Mouse (Mus musculus) thymus, postnatal 4 days (tissue): Measurements from ENCODE around the gene Gm9887.
"Not testable (repeated sequence)": the region's sequence is repeated elsewhere in the genome, so short reads cannot be mapped to it uniquely, and the experiment has no call there.

Experiments
- DNase-seq: peaks from one replicate; pipeline ENCODE4 v3.0.0; 2021

Gm9887 gene

DNA sequence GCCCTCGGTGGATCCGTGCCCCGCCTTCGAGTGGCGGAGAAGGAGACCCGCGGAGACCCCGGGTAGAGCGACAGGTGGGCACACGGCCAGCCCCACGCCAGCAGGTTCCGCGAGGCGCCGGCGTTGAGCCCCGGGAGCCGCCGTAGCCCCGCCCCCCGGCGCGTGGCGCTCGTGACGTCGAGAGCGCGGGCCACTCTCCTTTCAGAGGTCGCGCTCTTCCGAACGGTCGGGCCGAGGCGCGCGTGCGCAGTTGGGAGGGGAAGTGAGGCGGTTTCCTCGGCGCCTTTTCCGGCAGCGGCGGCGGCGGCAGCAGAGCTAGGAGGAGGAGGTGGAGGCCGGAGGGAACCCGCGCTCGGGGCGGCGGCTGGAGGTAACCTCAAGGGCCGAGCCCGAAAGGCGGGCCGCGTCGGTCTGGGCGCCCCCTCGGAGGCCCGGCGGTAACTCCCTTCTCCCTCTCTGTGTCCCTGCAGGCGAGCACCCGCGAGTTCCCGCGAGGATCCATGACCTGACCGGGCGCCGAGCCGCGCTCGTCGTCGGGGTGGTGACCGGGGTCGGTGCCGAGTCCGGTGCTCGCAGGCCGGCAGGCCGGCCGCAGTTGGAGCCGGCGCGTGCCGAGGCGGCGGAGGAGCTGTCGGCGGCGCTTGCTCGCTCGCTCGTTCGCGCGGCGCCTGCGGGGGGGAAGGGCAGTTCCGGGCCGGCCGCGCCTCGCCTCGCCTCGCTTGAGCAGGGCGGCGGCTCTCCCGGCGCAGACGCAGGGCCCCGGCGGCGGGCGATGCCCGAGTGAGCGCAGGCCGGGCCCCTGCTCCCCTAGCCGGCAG, at the start of gene Gm9887, which contains the start of gene Arf6:
TSS of gene Gm9887 (minus strand) at position 605 of the 818 bp plus-strand sequence.
TSS of gene Arf6 (plus strand) at position 297 of the 818 bp plus-strand sequence.
- peak; percentile 100 for DNase-seq

DNA sequence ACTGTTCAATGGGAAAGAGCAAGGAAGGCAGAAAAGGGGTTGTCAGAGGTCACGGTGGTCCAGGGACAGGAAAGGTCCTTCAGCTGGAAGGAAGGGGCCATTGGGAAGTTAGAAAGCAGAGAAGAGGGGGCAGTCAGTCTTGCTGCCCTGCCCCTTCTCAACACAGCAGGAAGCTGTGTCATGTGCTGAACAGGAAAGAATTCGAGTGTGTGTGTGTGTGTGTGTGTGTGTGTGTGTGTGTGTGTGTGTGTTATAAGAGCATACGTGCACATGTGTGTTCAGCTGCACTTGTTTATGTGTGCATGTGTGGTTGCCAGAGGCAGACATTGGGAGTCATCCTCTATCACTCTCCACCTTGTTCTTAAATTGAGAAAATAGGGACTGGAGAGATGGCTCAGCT, 48.5 kb upstream of the Gm9887 start:
- DNase-seq = no peak

DNA sequence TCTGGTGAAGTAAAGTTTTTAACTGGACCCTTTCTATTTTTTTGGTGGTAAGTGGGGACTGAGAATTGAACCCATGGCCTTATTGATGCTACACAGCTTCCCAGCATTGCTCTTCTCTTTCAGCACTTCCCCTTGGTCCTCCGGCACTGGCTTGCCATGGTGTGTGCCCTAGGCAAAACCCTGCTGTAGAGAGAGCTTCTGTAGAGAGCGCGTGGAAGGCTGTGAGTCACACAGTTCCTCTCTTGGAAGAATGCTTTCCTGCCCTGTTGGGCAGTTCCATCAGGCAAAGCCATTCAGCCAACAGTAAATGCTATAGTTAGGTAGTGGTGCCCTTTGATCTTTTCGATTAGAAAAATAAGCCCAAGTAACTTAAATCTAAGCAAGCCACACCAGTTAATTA, 47.3 kb upstream of the Gm9887 start:
- no peak for DNase-seq

DNA sequence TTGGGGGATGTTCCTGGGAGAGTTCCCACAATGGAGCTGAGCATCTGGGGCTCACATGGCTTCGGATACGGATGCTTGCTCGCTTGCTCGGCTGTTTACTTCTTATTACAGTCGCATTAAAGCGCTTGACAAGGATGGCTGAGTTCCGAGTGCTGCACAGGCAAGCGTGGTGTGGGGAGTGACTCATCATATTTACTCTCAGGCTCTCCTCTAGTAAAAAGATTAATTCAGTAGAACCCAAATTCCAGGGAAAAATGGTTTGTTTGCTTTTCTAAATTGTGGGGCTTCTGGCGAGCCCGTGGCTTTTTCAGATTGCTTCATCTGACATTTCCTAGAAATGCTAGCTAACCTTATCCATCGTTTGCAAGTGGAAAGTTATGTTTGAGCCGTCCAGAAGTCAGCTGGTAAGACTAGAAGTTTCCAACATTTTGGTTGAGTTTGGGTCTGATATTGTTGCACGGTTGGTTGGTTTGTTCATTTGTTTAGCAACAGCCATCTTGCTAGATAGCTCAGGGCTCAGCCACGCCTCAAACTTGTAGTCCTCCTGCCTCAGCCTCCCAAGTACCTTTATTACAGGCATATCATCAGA, 46.9 kb upstream of the Gm9887 start:
- no peak for DNase-seq

DNA sequence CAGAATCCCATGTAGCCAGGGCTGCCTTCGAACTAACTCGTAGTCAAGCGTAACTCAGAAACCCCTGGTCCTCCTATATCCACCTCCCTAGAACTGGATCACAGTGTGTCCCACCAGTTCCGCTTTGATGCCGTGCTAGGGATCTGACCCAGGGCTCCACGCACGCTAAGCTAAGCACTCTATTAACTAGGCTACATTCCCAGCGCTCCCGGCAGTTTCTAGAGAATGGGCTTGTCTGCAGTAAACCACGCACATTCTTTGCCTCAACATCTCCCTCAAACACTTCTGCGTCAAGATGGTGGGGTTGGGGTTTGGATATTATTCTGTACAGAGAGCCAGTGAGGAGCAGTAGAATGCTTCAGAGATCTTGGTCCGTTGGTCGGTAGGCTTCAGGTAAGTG, 46.3 kb upstream of the Gm9887 start:
- DNase-seq = no peak

DNA sequence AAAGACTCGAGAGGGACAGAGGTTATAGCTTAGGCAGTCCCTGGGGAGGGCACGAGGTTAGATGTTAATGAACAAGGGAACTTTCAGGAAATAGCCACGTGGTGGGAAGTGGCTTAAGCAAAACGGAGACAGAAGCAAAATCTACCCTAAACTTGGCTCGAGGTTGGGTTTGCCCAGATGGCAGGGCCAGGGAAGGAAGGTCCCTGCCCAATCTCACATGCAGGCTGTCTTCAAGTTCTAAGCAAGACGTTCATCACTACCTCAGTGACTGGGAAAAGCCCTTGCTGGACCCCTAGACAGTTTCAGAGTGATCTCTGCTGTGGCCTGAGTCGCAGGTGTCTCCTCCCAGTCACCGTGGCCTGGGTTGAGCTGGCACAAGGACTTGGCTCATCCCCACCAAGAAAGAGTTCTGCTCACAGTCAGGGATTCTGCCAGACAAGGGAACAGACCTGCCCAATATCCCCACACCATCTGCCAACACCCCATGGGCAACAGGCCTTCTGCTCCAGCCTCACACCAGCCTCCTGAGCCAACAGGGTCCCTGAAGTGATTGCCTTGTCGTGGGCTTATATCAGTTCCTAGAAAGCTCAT, 45.5 kb upstream of the Gm9887 start:
- DNase-seq = no peak

DNA sequence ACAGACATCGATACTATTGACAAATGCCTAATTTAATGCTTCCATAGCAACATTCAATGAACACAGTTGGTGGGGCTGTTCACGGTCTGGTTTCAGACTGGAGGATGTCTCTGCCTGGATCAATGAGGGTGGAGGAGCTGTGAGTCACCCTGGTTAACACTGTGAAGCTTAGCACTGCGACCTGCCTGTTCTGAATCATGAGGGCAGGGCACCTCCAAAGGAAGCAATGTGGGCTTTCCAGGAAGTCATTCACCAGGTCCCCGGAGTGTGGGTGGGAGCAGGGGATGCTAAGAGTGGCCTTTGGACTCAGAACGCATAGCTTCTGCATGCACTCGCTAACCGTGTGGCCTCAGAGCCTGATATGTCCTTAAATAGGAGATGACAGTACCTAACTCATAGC, 44.5 kb upstream of the Gm9887 start:
- DNase-seq = no peak

DNA sequence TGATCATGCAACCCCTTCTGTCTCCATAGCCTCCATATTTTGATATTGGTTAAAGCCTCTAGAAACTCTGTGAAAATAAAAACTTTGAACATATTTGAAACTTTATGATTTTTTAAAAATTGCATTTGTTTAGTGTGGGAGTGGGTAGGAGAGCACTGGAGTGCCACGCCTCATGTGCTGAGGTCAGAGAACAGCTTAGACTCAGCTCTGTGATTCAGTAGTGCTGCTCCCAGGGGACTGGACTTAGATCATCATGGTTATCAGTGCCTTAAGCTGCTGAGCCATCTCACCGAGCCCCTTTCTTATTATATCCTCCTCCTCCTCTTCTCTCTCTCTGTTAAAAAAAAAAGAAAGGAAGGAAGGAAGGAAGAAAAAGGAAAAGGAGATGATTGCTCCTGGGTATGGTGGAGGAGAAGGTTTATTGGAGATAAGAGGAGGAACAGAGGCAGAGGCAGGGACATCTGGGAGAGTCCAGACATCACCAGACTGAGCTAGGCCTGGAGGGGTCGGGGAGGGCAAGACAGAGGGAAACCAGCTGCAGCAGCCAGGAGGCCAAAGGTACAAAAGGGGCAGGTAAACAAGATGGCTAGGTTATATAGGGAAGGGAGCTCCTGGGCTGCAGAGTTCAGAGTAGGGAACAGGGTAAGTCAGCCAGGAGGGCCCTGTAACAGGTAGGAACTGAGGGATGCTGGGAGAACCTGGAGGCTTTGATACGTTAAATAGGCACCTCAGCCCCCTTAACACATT, 42.7 kb upstream of the Gm9887 start:
- DNase-seq = no peak

DNA sequence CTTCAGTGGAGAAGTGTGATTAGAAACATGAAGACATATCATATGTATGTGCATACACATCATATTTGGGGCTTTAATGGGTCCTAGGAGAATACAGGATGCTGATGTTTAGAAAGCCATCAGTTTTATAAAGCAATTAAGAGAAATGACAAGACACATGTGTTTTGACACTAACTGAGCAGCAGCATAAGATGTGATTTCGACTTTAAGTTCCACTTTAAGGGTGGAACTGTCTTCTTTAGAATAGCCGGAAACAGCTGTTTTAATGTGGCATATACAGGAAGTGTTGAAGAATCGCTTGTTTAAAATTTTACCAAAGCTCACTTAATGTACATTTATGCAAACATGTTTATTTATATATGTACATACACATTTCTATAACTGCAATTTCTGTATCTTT, 41.0 kb upstream of the Gm9887 start:
- DNase-seq = no peak

DNA sequence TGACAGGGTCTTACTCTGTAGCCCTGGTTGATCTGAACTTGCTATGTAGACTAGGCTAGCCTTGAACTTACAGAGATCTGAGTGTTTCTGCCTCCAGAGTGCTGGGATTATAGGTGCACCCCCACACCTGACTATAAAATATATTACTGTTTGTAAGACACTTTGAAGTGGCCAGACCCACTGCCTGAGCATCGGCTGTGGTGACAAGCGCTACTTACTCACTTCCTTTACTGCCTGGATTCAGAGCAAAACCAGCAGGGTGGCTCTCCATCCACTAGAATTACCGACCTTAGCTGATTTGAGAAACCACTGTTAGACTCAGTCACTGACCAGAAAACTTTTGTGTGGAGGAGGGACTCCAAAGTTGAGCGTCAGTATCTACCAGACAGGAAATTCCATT, 39.7 kb upstream of the Gm9887 start:
- DNase-seq = no peak

DNA sequence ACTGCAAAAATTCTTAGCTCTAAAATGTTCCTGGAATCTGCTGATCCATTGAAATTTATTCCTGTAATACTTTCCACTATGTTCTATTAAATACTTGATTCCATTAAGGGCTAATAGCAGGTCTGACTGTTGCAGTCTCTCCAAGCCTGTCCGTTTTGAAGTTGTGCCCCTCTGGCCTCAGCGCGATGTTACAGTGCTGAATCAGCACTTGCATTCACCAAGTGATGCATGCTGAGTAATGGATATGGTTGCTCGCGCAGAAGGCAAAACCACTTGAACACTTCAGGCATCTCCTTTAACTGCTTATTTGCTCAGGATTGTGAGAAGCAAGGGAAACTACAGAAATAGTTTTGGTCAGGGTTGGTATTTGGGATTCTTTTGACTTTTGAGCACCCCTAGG, 38.5 kb upstream of the Gm9887 start:
- no peak for DNase-seq

DNA sequence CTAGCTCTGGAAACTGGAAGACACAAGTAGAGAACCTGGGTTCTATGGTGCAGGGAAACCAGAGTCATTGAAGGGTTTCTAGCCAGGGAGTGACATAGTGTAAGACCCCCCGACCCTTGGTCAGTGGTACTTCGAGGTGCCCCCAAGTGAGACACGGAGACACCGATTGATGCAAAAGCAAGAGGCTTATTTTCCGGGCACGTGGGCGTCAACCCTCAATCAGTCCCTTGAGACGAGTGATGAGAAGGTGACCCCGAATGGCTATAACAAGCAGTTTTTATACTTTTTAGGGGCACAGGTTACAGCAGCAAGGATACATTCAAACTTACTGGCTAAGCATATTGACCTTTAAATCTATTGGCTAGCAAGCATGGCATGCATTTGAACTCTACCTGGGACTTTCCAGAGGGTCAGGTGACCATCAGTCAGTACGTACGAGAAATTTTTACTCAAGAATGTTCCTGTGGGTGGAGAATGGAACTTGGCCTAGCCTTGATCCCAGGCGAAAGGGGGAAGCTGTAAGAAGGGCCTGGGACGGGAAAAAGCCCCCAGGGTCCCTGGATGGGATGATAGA, 30.4 kb upstream of the Gm9887 start:
- no peak for DNase-seq

DNA sequence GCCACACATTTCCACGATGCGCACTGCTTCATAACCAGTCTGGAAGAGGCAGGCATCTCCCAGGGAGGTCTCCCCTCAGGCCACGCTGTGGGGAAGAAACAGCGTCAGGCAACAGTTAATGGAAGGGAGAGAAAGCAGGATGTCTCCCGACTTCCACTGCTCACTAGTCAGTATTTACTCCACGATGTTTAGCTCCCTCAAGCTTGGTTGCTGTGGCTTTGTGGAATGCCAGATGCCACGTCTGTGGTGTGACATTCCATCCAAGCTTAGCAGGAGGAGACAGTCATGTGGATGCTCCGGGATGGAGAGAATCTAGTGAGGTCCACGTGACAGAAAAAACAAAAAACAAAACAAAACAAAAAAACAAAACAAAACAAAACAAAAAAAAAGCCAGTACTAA, 29.8 kb upstream of the Gm9887 start:
- no peak for DNase-seq

DNA sequence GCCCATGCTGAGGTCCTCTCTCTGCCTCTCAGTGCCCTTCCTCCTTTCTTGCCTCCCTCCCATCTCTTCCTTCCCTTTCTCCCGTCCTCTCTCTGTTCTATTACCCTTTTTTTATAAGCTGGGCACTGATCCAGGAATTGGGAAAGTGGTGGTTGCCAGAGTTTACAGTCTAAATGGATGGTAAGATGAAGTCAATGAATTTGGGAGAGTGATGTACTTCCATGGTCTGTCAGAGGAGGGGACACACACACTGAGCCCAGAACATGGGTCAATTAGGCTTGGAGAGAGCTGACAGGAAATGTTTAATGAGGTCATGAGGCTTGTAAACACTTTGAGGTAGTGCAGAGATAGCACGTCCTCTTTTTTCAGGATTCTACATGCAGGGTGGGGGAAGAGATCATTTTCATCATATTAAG, 28.6 kb upstream of the Gm9887 start:
- DNase-seq = no peak

DNA sequence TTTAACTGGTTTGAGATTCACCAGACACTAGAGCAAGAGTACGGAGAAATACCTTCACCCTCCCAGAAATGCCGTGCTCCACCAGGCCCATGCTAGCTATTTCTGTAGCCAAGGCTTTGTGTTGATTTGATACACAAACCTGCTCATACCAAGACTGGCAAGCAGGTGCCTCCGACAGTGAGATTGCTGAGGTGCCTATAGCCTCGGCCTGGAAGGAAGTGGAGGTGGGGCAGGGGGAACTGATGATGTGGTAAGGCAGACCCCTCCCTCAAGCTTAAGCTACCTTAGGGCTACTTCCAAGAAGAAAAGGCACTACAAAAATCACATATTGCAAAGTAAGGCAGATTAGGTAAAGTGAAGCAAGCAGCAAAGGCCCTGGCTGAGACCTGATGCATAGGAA, 28.1 kb upstream of the Gm9887 start:
- no peak for DNase-seq

DNA sequence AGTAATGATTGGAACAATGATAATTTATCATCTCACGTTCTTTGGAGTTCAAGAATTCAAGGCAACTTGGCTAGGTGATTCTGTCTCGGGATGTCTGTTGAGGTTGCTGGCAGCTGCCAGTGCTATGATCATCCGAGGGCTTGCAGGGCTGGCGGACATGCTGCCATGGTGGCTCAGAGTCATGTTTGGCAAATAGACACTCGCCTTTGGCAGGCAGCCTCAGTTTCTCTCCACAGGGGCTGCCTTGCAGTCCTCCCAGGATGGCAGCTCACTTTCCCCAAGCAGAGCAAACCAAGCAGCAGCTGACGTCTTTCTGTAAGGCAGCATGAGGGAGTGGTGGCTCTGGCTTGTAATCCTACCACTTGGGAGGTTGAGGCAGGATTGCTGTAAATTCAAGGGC, 22.2 kb upstream of the Gm9887 start:
- DNase-seq = no peak

DNA sequence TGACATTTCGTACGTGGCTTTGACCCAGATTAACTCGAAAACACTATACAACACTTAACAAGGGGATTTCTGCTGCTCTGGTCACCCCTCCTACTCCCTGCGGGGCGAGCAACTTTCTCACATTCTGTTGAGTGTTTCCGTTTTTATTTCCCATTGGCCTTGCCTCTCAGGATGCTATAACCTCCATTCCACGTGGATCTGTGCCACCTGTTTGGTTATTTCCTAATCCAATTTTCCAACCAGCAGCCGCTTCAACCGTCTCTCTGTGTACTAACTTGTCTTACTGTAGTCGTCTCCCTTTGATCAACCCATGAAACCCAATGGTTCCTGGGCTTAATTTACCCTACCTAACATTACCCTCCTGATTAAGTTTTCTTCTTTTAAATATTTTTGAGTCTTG, 20.8 kb upstream of the Gm9887 start:
- DNase-seq = no peak

DNA sequence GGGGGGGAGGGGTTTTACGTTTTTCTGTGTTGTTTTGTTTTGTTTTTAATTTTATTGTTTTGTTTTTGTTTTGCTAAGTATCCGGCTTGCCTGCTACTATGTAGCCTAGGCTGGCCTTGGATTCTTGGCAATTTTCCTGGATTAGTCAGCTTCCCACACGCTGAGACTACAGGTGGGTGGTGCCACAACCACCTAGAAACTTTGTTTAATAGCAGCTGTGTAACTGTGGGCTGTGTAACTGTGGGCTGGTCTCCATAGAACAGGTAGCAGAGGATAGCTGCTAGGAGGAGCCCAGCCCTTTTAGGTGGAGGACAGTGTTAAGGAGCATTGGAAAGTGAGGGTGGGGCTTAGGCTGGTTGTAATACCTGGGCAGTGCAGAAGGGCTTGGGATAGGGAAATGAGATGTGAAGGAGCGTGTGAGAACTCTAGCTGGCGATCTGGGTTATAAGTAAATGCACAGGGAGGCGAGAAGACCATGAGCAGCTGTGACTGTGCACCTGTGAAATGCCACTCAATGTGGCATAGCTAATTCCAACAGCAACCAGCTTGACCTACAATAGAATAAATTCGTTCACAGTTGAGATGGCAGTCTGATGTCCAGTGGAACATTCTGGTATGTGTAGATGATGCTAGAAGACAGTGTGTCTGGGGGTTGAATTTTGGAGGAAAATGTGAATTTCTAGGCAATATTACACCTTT, 17.9 kb upstream of the Gm9887 start:
- no peak for DNase-seq

DNA sequence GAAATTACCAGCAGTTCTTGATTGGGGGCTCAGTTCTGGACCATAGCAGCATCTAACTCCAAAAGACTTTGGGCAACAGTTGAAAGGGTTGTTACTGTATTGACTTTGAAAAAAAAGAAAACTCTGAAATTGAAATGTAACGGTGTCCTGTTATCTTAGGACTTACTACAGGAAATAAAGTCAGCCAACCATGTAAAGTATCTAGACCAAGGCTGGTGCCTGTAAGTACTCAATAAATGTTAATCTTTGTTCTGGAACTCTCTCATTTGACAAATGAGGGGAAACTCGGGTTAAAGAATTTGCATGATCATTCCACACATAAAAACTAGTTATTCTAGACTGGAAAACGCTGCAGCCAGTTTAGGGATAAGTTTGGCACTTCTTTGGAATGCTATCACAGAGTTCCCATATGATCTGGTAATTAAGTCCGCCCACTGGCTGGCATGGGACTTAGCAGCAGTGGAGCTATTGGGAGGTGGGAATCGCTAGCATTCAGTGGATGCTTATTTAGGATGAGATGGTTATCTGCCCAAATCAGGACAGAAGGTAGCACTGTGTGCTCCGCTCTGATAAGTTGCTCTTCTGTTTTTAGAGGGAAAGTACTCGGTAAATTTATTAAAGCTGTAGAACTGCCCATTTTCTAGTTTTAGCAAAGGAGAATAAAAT, 17.1 kb upstream of the Gm9887 start:
- DNase-seq = no peak

DNA sequence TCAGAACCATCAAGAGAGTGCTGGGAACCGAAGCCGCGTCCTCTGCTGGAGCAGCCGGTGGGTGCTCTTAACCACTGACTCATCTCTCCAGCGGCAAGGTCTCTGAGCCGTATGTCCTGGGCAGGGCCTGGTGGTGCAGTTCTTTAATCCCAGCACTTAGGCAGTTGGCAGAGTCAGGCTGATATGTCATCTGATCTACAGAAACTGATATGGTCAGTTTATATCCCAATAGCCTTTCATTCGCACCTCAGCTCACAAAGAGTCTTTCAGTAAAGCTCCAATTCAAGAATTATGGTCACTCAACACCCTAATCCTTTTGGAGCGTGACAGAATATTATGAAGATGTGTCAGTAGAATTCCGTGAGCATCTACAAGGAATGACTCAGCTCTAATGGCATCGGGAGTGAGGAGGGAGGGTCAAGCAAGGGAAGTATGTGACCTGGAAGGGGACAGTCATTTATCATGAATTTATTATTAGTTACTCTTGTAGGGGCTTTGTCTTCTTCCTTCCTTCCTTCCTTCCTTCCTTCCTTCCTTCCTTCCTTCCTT, 16.1 kb upstream of the Gm9887 start:
- no peak for DNase-seq

DNA sequence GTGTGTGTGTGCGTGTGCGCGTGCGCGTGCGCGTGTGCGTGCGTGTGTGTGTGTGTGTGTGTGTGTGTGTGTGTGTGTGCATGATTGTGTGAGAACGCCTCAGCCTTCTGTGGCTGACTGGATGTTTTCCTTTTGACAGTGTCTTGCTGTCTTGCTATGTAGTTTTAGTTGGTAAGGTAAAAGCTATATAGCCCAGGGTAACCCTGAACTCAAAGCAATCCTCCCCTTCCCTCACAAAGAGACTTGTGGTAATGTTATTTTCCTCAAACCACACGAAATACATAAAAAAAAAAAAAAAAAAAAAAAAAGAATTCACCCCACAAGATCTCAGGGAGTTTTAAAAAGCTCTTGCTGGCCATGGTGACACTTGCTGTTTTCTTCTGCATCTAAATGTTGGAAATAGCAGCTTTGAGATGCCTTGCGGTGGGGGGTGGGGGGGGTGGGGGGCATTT, 14.0 kb upstream of the Gm9887 start:
- DNase-seq = not testable (repeated sequence)
